Mouse (Mus musculus) retina, postnatal 1 day (tissue): ENCODE data around the gene Pigv.

ENCODE experiments used
- DNase-seq: peaks from one replicate; pipeline ENCODE4 v3.0.0-alpha.2; 2012

The Pigv gene

GRCm38 (mm10) chr4:133671881-133672844 lies at the start of gene Pigv:
TSS of gene Pigv (minus strand) at chr4:133672647.
- peak; percentile 92 for DNase-seq

DNA sequence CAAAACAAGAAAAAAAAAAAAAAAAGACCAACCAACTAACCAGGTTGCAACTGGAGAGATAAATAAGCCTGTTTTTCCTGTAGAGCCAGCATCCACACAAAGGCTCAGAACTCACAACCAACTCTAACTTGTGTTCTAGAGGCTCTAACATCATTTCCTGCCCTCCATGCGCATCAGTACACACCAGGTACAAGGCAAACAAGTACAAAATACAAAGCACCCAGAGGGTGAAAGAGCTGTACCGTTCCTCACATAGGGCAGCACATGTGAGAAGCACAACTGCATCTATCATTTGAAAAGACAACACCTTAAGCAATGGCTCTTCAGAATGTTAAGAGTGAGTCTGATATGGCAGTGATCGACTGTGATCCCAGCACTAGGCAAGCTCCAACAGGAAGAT lies 47.3 kb upstream of the Pigv start:
- DNase-seq, result no peak

- DNase-seq, result no peak
Observed at GRCm38 (mm10) chr4:133712755-133713154, 40.3 kb upstream of the Pigv start.

DNA sequence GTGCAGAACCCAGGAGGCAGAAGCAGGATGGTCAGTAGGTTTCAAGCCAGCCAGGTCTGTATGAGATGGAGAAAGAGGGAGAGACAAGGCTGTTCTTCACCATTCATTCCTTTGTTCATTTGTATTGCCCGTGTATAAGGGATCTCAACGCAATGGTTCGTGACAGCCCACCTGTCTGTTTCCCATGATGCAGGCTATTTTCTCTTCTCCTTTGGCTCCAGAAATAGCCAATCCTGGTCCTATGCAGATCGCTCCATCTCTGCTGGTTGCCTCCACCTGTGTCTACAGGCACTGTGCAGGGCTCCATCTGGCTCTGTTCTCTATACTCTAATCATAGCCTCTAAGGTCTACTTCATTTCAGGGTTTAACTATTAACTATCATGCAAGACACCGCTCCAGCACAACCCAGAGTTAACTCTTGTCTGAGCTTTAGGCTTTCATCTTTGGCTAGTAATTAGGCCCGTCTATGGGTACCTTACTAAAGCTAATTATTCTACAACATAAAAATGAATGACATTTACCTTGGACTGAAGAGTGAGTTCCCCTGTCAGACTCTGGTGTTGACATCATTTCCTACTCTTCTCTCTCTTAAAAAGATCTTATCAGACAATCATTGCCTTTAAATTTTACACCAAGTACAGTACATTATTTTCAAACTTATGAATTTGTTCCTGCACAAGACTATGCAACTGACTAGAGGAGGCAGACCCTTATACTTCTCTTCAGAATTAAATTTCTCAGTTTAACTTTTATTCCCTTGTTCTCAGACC lies 39.0 kb upstream of the Pigv start:
- DNase-seq, result no peak

DNA sequence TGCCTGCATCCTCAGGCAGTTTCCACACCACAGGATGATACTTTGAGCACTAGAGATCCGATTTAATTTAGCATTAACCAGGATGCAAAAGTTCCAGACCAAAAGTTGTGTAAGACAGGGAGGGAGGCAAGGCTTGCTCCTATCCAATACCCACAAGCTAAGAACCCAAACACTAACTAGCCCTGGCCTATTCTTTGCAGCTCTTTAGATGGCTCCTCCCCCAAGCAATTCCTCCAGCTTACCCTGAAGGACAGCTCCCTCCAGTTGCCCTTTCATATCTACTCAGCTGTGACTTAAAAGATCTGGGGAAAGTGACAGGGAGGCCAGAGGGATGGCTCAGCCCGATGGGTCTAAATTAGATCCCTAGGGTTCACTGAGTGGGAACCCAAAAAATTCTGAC lies 36.9 kb upstream of the Pigv start:
- DNase-seq, result peak; percentile 16

DNA sequence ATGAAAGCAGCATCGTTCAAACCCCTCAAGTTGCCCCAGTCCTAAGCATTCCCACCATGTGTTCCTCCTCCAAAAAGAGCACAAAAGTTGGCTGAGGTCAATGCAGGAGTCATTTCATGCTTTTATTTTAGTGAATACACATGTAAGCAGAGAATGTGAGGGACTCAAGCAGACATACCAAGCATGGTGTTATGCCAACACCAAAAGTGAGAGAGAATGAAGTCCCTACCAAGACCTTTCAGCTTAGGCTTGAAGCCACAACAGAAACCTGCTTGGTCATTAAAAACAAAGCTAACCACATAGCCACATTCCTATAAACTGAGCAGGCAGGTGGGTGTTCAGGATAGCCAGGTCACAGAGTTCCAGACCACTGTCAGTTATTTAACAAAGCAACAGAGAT lies 35.0 kb upstream of the Pigv start:
- DNase-seq, result no peak

DNA sequence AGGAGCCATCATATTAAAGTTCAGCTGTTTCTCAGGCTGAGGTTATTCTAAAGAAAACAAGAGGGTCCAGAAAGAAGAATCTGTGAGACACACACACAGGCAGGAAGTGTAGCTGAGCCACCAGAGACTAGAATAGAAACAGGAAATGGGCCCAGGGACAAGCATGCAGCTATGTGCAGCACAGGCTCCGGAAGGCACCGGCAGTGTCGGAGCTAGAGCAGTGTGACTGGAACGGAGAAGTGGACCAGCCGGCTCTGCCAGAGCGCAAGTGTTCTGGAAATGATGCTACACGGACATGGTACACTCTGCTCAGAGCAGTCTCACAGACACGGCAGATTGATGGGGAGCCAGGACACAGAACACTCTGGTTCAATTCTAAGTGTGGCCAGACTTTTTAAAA lies 34.5 kb upstream of the Pigv start:
- DNase-seq, result no peak

DNA sequence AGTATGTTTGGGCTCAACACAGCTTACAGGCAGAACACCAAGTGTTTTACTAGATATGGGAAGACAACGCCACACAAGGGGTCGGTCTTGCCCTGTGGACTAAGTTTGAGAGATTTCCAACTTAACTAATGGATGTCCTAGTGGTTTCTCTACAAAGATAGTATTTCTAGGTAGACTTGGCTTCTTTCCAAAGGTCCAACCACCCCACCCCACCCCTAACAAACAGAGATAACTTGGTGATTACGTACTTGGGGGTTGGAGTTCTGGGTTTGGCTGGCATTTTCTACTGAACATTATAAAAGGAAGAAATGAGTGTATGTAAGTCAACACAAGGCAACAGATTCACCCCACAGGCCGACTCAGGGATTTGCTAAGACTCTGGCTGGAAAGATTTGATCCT lies 32.6 kb upstream of the Pigv start:
- DNase-seq, result no peak

DNA sequence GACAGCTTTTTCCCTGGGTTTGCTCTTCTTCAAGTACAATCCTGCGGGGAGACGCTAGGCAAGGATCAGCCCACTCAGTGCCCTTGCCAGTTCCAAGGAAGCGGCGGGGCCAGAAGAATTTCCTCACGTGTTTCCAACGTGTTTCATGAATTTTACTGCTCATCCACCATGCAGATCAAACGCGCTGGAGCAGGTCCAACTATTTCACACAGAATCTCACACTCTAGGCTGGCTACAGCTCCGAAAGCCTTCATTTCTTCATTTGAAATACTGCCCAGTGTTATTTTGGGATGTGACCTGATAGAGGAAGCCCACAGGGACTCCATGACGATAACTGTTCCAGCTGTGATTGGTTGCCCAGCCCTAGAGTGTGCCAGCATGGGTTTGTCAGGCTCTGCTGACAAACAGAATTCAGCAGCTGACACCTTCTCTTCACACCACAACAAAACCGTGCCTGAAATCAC lies 28.5 kb upstream of the Pigv start:
- DNase-seq, result peak; percentile 8

- no peak for DNase-seq
Observed at GRCm38 (mm10) chr4:133695363-133695762, 22.9 kb upstream of the Pigv start.

- DNase-seq, result peak; percentile 19
Observed at GRCm38 (mm10) chr4:133690252-133690651, 17.8 kb upstream of the Pigv start.

DNA sequence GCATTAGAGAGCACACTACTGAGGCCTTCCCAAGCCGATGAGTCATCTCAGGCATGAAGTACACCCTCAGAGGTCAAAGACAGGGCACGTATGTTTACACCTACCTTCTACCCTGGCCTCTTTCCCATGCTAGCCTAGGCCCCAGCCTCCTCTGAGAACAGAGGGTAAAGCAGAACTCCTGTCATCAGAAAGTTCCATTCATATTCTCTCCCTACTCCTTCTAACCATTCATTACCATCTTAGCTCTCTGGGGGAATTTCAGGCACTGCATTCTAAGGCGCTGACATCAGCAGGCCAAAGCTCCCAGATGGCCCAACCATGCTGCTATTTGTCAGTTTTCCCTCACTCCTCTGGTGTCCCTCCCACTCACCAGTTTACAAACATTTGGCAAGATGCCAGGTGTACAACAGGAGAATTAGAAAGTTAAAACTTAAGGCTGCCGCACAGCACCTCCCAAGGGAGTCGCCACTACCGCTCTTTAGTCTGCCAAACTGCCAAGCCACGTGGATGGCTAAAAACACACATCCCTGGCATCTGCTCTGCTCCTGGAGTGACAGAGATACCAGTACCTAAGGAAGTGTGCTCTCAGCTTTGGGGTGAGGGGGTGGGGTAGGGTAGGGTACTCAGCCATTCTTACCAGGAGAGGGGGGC lies 16.1 kb upstream of the Pigv start:
- no peak for DNase-seq

DNA sequence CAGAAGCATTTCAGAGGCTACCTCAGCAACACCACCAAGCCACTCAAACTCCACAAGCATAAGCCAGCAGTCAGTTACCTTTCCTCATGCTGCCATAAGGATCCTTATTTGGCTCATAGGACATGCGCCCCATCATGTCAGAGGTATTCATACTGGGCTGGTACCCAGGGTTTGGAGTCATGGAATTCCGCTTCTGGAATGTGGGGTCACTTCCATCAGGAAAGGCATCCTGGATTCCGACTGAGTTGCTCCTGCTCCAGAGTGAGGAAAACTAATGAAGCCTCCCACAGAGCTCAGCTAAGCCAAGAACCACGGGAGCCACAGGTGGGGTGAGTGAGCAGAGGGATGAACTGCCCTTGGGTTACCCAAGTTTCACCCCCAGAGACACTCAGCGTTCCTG lies 14.7 kb upstream of the Pigv start:
- DNase-seq, result no peak

GRCm38 (mm10) chr4:133686512-133686911 lies 14.1 kb upstream of the Pigv start:
- no peak for DNase-seq

- DNase-seq, result no peak
Observed at GRCm38 (mm10) chr4:133680206-133680786, 7.8 kb upstream of the Pigv start.

GRCm38 (mm10) chr4:133679629-133680028 lies 7.2 kb upstream of the Pigv start:
- no peak for DNase-seq

GRCm38 (mm10) chr4:133677266-133677665 lies 4.8 kb upstream of the Pigv start:
- no peak for DNase-seq

GRCm38 (mm10) chr4:133676189-133676588 lies 3.7 kb upstream of the Pigv start:
- DNase-seq, result no peak

DNA sequence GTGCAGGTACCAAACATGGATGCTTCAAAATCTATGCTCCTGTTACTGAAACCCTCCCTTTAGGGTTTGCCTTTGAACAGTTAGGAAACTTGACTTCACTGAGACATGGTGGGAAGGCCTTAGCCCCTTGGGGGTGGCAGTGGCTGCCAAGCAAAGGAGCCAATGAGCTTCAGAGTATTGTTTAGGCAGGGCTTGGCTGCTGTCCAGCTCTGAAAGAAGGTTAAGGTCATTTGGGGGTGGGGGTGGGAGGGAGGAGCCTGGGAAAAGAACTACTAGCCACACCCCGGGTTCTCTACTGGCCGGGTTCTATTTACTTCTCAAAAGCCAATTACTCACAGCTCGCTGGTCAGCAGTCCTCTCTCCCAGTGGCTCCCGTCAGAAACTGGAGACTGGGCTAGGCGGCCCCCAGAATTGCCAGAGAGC lies 3.2 kb upstream of the Pigv start:
- DNase-seq, result peak; percentile 93

DNA sequence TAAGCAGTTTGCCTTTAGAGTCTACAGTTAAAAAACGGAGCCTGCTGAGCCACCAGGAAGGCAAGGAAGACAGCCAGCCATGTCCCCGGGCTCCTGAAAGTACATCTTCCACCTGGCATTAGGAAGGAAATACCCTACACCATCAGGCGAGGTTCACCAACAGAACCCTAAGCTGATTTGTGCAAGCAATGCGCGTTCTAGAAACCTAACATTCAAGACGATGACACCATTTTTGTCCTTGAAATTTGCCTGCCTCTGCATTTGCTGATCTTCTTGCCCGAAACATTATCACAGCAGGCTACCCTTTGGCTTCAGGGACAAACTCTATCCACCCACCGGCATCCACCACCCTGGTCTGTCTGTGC lies 1.9 kb upstream of the Pigv start:
- DNase-seq, result no peak

GRCm38 (mm10) chr4:133673666-133674330 lies 1.4 kb upstream of the Pigv start:
- no peak for DNase-seq
